Mouse (Mus musculus) c-Kit-positive CD71-negative TER-119-negative erythroid progenitor cells, embryonic 14.5 days (primary cell): ENCODE measurements around the gene Trabd2b.

Experiments
- DNase-seq: peaks from one replicate; pipeline ENCODE4 v3.0.0-alpha.2; 2013; ENCODE audit warnings: low read depth

The Trabd2b gene

GRCm38 (mm10) chr4:114448393-114449052 is 42.0 kb downstream of the Trabd2b start:
- no peak for DNase-seq

GRCm38 (mm10) chr4:114453101-114453500 is 46.6 kb downstream of the Trabd2b start:
- no peak for DNase-seq

- no peak for DNase-seq
Observed at GRCm38 (mm10) chr4:114454016-114454415, 47.5 kb downstream of the Trabd2b start.

GRCm38 (mm10) chr4:114454495-114455186 is 48.1 kb downstream of the Trabd2b start:
- no peak for DNase-seq

- DNase-seq, result no peak
Observed at GRCm38 (mm10) chr4:114457111-114457510, 50.6 kb downstream of the Trabd2b start.

- no peak for DNase-seq
Observed at GRCm38 (mm10) chr4:114459591-114459990, 53.1 kb downstream of the Trabd2b start.

GRCm38 (mm10) chr4:114460401-114460800 is 53.9 kb downstream of the Trabd2b start:
- no peak for DNase-seq

- DNase-seq, result no peak
Observed at GRCm38 (mm10) chr4:114461093-114461492, 54.6 kb downstream of the Trabd2b start.

GRCm38 (mm10) chr4:114465641-114466040 is 59.1 kb downstream of the Trabd2b start:
- no peak for DNase-seq

- DNase-seq, result no peak
Observed at GRCm38 (mm10) chr4:114467371-114468094, 61.0 kb downstream of the Trabd2b start.

GRCm38 (mm10) chr4:114468095-114468429 is 61.5 kb downstream of the Trabd2b start:
- DNase-seq, result no peak

GRCm38 (mm10) chr4:114469881-114470280 is 63.4 kb downstream of the Trabd2b start:
- no peak for DNase-seq

GRCm38 (mm10) chr4:114472143-114472542 is 65.6 kb downstream of the Trabd2b start:
- DNase-seq, result no peak

GRCm38 (mm10) chr4:114476316-114476715 is 69.8 kb downstream of the Trabd2b start:
- no peak for DNase-seq

GRCm38 (mm10) chr4:114477082-114477771 is 70.7 kb downstream of the Trabd2b start:
- DNase-seq, result no peak

- no peak for DNase-seq
Observed at GRCm38 (mm10) chr4:114481518-114481917, 75.0 kb downstream of the Trabd2b start.

GRCm38 (mm10) chr4:114484173-114484572 is 77.6 kb downstream of the Trabd2b start:
- no peak for DNase-seq

GRCm38 (mm10) chr4:114485996-114486395 is 79.5 kb downstream of the Trabd2b start:
- no peak for DNase-seq

- DNase-seq, result no peak
Observed at GRCm38 (mm10) chr4:114486885-114487531, 80.5 kb downstream of the Trabd2b start.

GRCm38 (mm10) chr4:114487701-114488100 is 81.2 kb downstream of the Trabd2b start:
- no peak for DNase-seq

GRCm38 (mm10) chr4:114492157-114492556 is 85.6 kb downstream of the Trabd2b start:
- DNase-seq, result no peak

GRCm38 (mm10) chr4:114494035-114494434 is 87.5 kb downstream of the Trabd2b start:
- DNase-seq, result no peak
